Mouse (Mus musculus): Measurements from ENCODE around the gene Il1rl1. TPM values are rescaled to one million over a fixed set of nuclear protein-coding genes. Genes with fewer than 3 reads are reported as not detected.

Gene Il1rl1
- total and polyA plus RNA-seq, 3 experiments = 44.4 to 68.4 TPM; not detected in 1

- H3K9me3 ChIP-seq (replicated peaks; ENCODE audit: insufficient read depth, low read length) = no peaks in the 10 kb centered on the region
- no peak for DNase-seq (ENCODE audit: low read depth, low spot score)
- H3K4me3 ChIP-seq (ENCODE audit: control insufficient read depth in 1 of 2, insufficient read depth in 1 of 2, low read depth in 2 of 2, low read length in 2 of 2) = no peak overlapping the region
- peaks cover 0 to 21% of the 10 kb centered on the region in 2 experiments; a peak in 2 of 4 replicates for H3K36me3 ChIP-seq (ENCODE audit: control insufficient read depth in 1 of 2, insufficient read depth in 2 of 2, low read length in 2 of 2)
- H3K4me1 ChIP-seq (ENCODE audit: control insufficient read depth in 1 of 2, insufficient read depth in 2 of 2, low read length in 2 of 2) = peaks cover 11 to 34% of the 10 kb centered on the region in 2 experiments
- no peaks in the 10 kb centered on the region for H3K79me2 ChIP-seq (ENCODE audit: control insufficient read depth, insufficient read depth, low read length, poor library complexity)
- H3K27me3 ChIP-seq (ENCODE audit: control insufficient read depth in 1 of 2, insufficient read depth in 2 of 2, low read length in 2 of 2) = no peaks in the 10 kb centered on the region
- H3K27ac ChIP-seq (ENCODE audit: control insufficient read depth, low read depth, low read length) = no peak overlapping the region
- TF ChIP-seq MAX (IDR thresholded peaks at IDR 0.05; ENCODE audit: low read length) (no peak), JUND (IDR thresholded peaks at IDR 0.05; ENCODE audit: low read depth, low read length) (no peak), MXI1 (IDR thresholded peaks at IDR 0.05; ENCODE audit: low read depth, low read length) (no peak), CHD2 (IDR thresholded peaks at IDR 0.05; ENCODE audit: low read length) (no peak), RAD21 (IDR thresholded peaks at IDR 0.05; ENCODE audit: low read depth, low read length) (no peak), MEF2A (IDR thresholded peaks at IDR 0.05; ENCODE audit: extremely low read depth, insufficient replicate concordance, low read depth, low read length, poor library complexity, severe bottlenecking) (no peak), USF1 (IDR thresholded peaks at IDR 0.05; ENCODE audit: low read depth, low read length) (no peak), TBP (IDR thresholded peaks at IDR 0.05; ENCODE audit: low read depth, low read length) (no peak), BHLHE40 (IDR thresholded peaks at IDR 0.05; ENCODE audit: borderline replicate concordance, low read depth, low read length) (no peak), ZC3H11A (IDR thresholded peaks at IDR 0.05; ENCODE audit: low read depth, low read length) (no peak), MYB (IDR thresholded peaks at IDR 0.05; ENCODE audit: low read depth, low read length) (no peak), ZNF384 (IDR thresholded peaks at IDR 0.05; ENCODE audit: low read depth, low read length) (no peak), CHD1 (IDR thresholded peaks at IDR 0.05; ENCODE audit: low read depth, low read length) (no peak), GABPA (IDR thresholded peaks at IDR 0.05; ENCODE audit: low read depth, low read length) (no peak), MAZ (IDR thresholded peaks at IDR 0.05; ENCODE audit: low read depth, low read length) (no peak), NRF1 (IDR thresholded peaks at IDR 0.05; ENCODE audit: insufficient read depth, low read depth, low read length, poor library complexity, severe bottlenecking) (no peak), ELF1 (IDR thresholded peaks at IDR 0.05; ENCODE audit: low read depth, low read length) (no peak), POLR2A (IDR thresholded peaks at IDR 0.05; ENCODE audit: control insufficient read depth in 1 of 2, insufficient read depth in 1 of 2, low read depth in 1 of 2, low read length in 2 of 2, poor library complexity in 1 of 2) (no peak)
- H3K9ac ChIP-seq (ENCODE audit: control insufficient read depth, low read depth, low read length, poor library complexity, severe bottlenecking) = no peak overlapping the region
These were observed 12.3 kb upstream of the Il1rl1 start for GRCm38 (mm10) chr1:40417034-40417433.

DNA sequence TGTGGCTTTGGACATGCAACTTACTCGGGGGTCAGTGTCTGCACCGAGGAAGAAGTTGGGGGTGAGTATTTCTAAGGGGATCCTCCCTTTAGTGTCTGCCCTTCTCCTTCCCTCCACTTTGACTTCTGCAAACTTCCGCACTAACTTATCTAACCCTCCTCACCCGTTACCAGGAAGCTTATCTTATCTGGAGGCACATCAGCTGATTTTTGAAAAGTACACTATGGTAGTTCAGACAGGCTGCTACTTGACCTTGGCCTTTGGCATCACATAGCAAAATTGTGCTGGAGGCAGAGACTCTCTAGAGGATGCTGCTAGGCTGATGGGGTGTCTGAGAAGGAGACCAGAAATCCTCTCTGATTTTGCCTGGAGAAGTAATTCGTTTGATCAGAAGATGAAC lies 10.9 kb upstream of the Il1rl1 start:
- peaks cover 15 to 34% of the 10 kb centered on the region in 2 experiments for H3K4me1 ChIP-seq (ENCODE audit: control insufficient read depth in 1 of 2, insufficient read depth in 2 of 2, low read length in 2 of 2)
- no peaks in the 10 kb centered on the region for H3K9me3 ChIP-seq (replicated peaks; ENCODE audit: insufficient read depth, low read length)
- no peak overlapping the region for H3K9ac ChIP-seq (ENCODE audit: control insufficient read depth, low read depth, low read length, poor library complexity, severe bottlenecking)
- H3K36me3 ChIP-seq (ENCODE audit: control insufficient read depth in 1 of 2, insufficient read depth in 2 of 2, low read length in 2 of 2) = peaks cover 0 to 26% of the 10 kb centered on the region in 2 experiments; a peak in 2 of 4 replicates
- peak overlapping the region; percentile 49 for H3K27ac ChIP-seq (ENCODE audit: control insufficient read depth, low read depth, low read length)
- no peaks in the 10 kb centered on the region for H3K79me2 ChIP-seq (ENCODE audit: control insufficient read depth, insufficient read depth, low read length, poor library complexity)
- no peak overlapping the region for H3K4me3 ChIP-seq (ENCODE audit: control insufficient read depth in 1 of 2, insufficient read depth in 1 of 2, low read depth in 2 of 2, low read length in 2 of 2)
- H3K27me3 ChIP-seq (ENCODE audit: control insufficient read depth in 1 of 2, insufficient read depth in 2 of 2, low read length in 2 of 2) = no peaks in the 10 kb centered on the region
- DNase-seq (ENCODE audit: low read depth, low spot score) = peak; percentile 46
- TF ChIP-seq NRF1 (IDR thresholded peaks at IDR 0.05; ENCODE audit: insufficient read depth, low read depth, low read length, poor library complexity, severe bottlenecking) (no peak), SMC3 (IDR thresholded peaks at IDR 0.05; ENCODE audit: low read depth, low read length) (no peak), GABPA (IDR thresholded peaks at IDR 0.05; ENCODE audit: low read depth, low read length) (no peak), GATA1 (IDR thresholded peaks at IDR 0.05; ENCODE audit: low read depth, low read length) (peak; percentile 100), ZKSCAN1 (IDR thresholded peaks at IDR 0.05; ENCODE audit: low read depth, low read length) (no peak), RAD21 (IDR thresholded peaks at IDR 0.05; ENCODE audit: low read depth, low read length) (no peak), TAL1 (IDR thresholded peaks at IDR 0.05; ENCODE audit: low read length) (peak; percentile 41), USF1 (IDR thresholded peaks at IDR 0.05; ENCODE audit: low read depth, low read length) (peak; percentile 57; the same call in 1 of the 2 replicates), JUND (IDR thresholded peaks at IDR 0.05; ENCODE audit: low read depth, low read length) (no peak), NELFE (IDR thresholded peaks at IDR 0.05; ENCODE audit: low read depth, low read length) (no peak), ZNF384 (IDR thresholded peaks at IDR 0.05; ENCODE audit: low read depth, low read length) (peak; percentile 44; the same call in 1 of the 2 replicates), POLR2A (IDR thresholded peaks at IDR 0.05; ENCODE audit: control insufficient read depth in 1 of 2, insufficient read depth in 1 of 2, low read depth in 1 of 2, low read length in 2 of 2, poor library complexity in 1 of 2) (no peak), E2F4 (IDR thresholded peaks at IDR 0.05; ENCODE audit: borderline replicate concordance, low read depth, low read length) (no peak), ZMIZ1 (IDR thresholded peaks at IDR 0.05; ENCODE audit: low read depth, low read length) (no peak), MAX (IDR thresholded peaks at IDR 0.05; ENCODE audit: low read length) (no peak), MYB (IDR thresholded peaks at IDR 0.05; ENCODE audit: low read depth, low read length) (peak; percentile 59; the same call in 1 of the 2 replicates), RCOR1 (IDR thresholded peaks at IDR 0.05; ENCODE audit: low read depth, low read length) (peak; percentile 83), CHD2 (IDR thresholded peaks at IDR 0.05; ENCODE audit: low read length) (no peak), BHLHE40 (IDR thresholded peaks at IDR 0.05; ENCODE audit: borderline replicate concordance, low read depth, low read length) (peak; percentile 34; the same call in 1 of the 2 replicates), TBP (IDR thresholded peaks at IDR 0.05; ENCODE audit: low read depth, low read length) (no peak), CHD1 (IDR thresholded peaks at IDR 0.05; ENCODE audit: low read depth, low read length) (no peak), EP300 (IDR thresholded peaks at IDR 0.05; ENCODE audit: low read depth in 1 of 2, low read length in 2 of 2) (peak; percentile 95 to 98), ETS1 (IDR thresholded peaks at IDR 0.05; ENCODE audit: low read depth, low read length) (peak; percentile 97), MAFK (IDR thresholded peaks at IDR 0.05; ENCODE audit: borderline replicate concordance, low read depth, low read length) (peak; percentile 51; the same call in 1 of the 2 replicates)

Data from MEL (cell line).